Mouse (Mus musculus): Measurements from ENCODE around the gene Kirrel3.
A peak's percentile ranks its signal among the peaks of the same experiment; 100 is the strongest.

The Kirrel3 gene

GRCm38 (mm10) chr9:34825402-34826008 is 339.8 kb downstream of the Kirrel3 start:
- no peak for DNase-seq (ENCODE audit: low read depth)

- DNase-seq (ENCODE audit: low read depth), result no peak
Observed at GRCm38 (mm10) chr9:34830696-34831095, 345.0 kb downstream of the Kirrel3 start.

- DNase-seq (ENCODE audit: low read depth), result no peak
Observed at GRCm38 (mm10) chr9:34836801-34837200, 351.1 kb downstream of the Kirrel3 start.

- DNase-seq (ENCODE audit: low read depth), result no peak
Observed at GRCm38 (mm10) chr9:34837700-34838462, 352.2 kb downstream of the Kirrel3 start.

- DNase-seq (ENCODE audit: low read depth), result no peak
Observed at GRCm38 (mm10) chr9:34843275-34843965, 357.7 kb downstream of the Kirrel3 start.

GRCm38 (mm10) chr9:34846440-34846839 is 360.7 kb downstream of the Kirrel3 start:
- peak; percentile 77 for DNase-seq (ENCODE audit: low read depth)

- no peak for DNase-seq (ENCODE audit: low read depth)
Observed at GRCm38 (mm10) chr9:34847664-34848063, 362.0 kb downstream of the Kirrel3 start.

GRCm38 (mm10) chr9:34851136-34851535 is 365.4 kb downstream of the Kirrel3 start:
- DNase-seq (ENCODE audit: low read depth), result no peak

GRCm38 (mm10) chr9:34857575-34857974 is 371.9 kb downstream of the Kirrel3 start:
- no peak for DNase-seq (ENCODE audit: low read depth)

- DNase-seq (ENCODE audit: low read depth), result no peak
Observed at GRCm38 (mm10) chr9:34858071-34858470, 372.4 kb downstream of the Kirrel3 start.

GRCm38 (mm10) chr9:34860934-34861333 is 375.2 kb downstream of the Kirrel3 start:
- DNase-seq (ENCODE audit: low read depth), result no peak

- no peak for DNase-seq (ENCODE audit: low read depth)
Observed at GRCm38 (mm10) chr9:34861775-34862174, 376.1 kb downstream of the Kirrel3 start.

- no peak for DNase-seq (ENCODE audit: low read depth)
Observed at GRCm38 (mm10) chr9:34865606-34866005, 379.9 kb downstream of the Kirrel3 start.

GRCm38 (mm10) chr9:34871316-34871966 is 385.7 kb downstream of the Kirrel3 start:
- DNase-seq (ENCODE audit: low read depth), result no peak

- no peak for DNase-seq (ENCODE audit: low read depth)
Observed at GRCm38 (mm10) chr9:34875238-34875637, 389.5 kb downstream of the Kirrel3 start.

GRCm38 (mm10) chr9:34877186-34877585 is 391.5 kb downstream of the Kirrel3 start:
- DNase-seq (ENCODE audit: low read depth), result no peak

GRCm38 (mm10) chr9:34877799-34878198 is 392.1 kb downstream of the Kirrel3 start:
- no peak for DNase-seq (ENCODE audit: low read depth)

GRCm38 (mm10) chr9:34881750-34882149 is 396.1 kb downstream of the Kirrel3 start:
- DNase-seq (ENCODE audit: low read depth), result no peak

- no peak for DNase-seq (ENCODE audit: low read depth)
Observed at GRCm38 (mm10) chr9:34882211-34882610, 396.5 kb downstream of the Kirrel3 start.

- no peak for DNase-seq (ENCODE audit: low read depth)
Observed at GRCm38 (mm10) chr9:34883122-34883521, 397.4 kb downstream of the Kirrel3 start.

- DNase-seq (ENCODE audit: low read depth), result no peak
Observed at GRCm38 (mm10) chr9:34884325-34884724, 398.6 kb downstream of the Kirrel3 start.

GRCm38 (mm10) chr9:34884942-34885341 is 399.2 kb downstream of the Kirrel3 start:
- no peak for DNase-seq (ENCODE audit: low read depth)

GRCm38 (mm10) chr9:34886746-34887145 is 401.1 kb downstream of the Kirrel3 start:
- no peak for DNase-seq (ENCODE audit: low read depth)

Measured in fibroblast of lung, adult 2 months (primary cell).